Mouse (Mus musculus) forebrain, embryonic 11.5 days (tissue): ENCODE results near the gene Aacs. TPM values are rescaled to one million over a fixed set of nuclear protein-coding genes. Genes with fewer than 3 reads are reported as not detected.

Experiments used
- ATAC-seq: fragments of 200-750 bp; cut with Nextera tagmentation; replicated peaks from 2 replicates; pipeline ENCODE4 v1.8.0; 2017; ENCODE audit warnings: moderate TSS enrichment; ENCODE audit not compliant: low FRiP score
- DNase-seq: peaks from one replicate; pipeline ENCODE4 v3.0.0-alpha.2; 2017; ENCODE audit warnings: low spot score
- H3K27ac ChIP-seq: fragments of 300-500 bp; sonication (generic); 2 replicates; pipeline ENCODE4 v1.5.1; 2014; ENCODE audit warnings: low read depth, low read length
- H3K27me3 ChIP-seq: fragments of 300-500 bp; sonication (generic); 2 replicates; pipeline ENCODE4 v1.6.1; 2014; ENCODE audit warnings: mild to moderate bottlenecking, low read length, mixed read lengths; ENCODE audit not compliant: control insufficient read depth, insufficient read depth
- H3K36me3 ChIP-seq: fragments of 300-500 bp; sonication (generic); 2 replicates; pipeline ENCODE4 v1.6.1; 2014; ENCODE audit warnings: mild to moderate bottlenecking, low read length, moderate library complexity, mixed read lengths; ENCODE audit not compliant: control insufficient read depth, insufficient read depth
- H3K4me1 ChIP-seq: fragments of 300-500 bp; sonication (generic); replicated peaks from 2 replicates; pipeline ENCODE4 v1.6.1; 2014; ENCODE audit warnings: low read length, mixed read lengths; ENCODE audit not compliant: control insufficient read depth, insufficient read depth
- H3K4me2 ChIP-seq: fragments of 300-500 bp; sonication (generic); 2 replicates; pipeline ENCODE4 v1.6.1; 2014; ENCODE audit warnings: low read depth, mild to moderate bottlenecking, low read length, moderate library complexity, mixed read lengths; ENCODE audit not compliant: severe bottlenecking
- H3K4me3 ChIP-seq: fragments of 300-500 bp; sonication (generic); 2 replicates; pipeline ENCODE4 v1.5.1; 2014; ENCODE audit warnings: low read depth, low read length
- H3K9ac ChIP-seq: fragments of 300-500 bp; sonication (generic); 2 replicates; pipeline ENCODE4 v1.6.1; 2014; ENCODE audit warnings: low read length
- H3K9me3 ChIP-seq: fragments of 300-500 bp; sonication (generic); 2 replicates; pipeline ENCODE4 v1.6.1; 2016; ENCODE audit warnings: low read length, mixed read lengths; ENCODE audit not compliant: control insufficient read depth
- WGBS: fragments of 180-500 bp; shearing (Covaris S2); extraction: QIAGEN DNeasy Blood & Tissue Kit; methylation state at CpG from one replicate; pipeline ENCODE4 v1.1.7; 2014; 5-methylcytosine and 5-hydroxymethylcytosine counted together
- polyA plus RNA-seq: library from polyadenylated mRNA; unstranded; fragments of >200 nt; fragmentation: Nextera tagmentation; extraction: Ambion mirVana; gene quantifications from 2 replicates; pipeline ENCODE4 v1.2.1, GENCODE M21; 2014

Aacs gene
- polyA plus RNA-seq, 1 experiment from 2014 or later = 55.4 TPM

DNA sequence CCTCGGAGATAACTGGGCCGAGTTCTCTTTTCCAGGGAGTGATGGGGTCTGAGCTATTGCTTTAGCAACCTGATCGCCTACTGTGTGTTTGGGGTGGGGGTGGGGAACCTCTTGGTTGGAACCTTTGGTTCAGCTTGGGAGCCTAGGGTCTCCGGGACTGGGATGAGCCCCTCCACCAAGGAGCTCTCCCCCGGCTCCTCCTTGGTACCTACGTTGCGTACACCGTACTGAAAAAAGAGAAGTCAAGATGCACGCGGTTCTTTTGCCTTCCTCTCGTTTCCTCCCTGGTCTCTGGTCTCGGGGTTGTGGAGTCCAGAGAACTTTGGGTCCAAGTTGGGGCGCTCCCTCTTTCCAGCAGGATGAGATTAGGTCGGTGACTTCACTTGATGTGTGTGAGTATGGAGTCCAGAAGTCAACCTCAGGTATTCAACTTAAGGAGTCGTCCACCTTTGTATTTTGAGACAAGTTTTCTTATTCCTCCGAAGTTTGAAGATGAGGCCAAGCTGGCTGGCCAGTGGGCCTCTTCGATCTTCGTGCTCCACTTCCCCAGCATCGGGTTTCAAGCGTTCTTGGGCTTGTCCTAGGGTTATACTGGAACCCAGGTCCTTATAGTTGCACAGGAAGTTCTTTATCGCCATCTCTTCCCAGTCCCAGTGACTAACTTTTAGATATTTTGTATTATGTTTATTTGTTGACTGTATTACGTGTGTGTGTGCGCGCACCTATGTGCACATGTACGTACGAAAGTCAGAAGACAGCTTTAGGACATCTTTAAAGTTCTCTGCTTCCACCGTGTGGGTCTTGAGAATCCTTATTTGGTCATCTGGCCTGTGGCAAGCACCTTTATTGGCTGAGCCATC, 33.2 kb upstream of the Aacs start:
- H3K27ac ChIP-seq = no peak overlapping the region
- DNase-seq (no peak), ATAC-seq (peak; percentile 39; the same call in 1 of the 2 replicates)
- H3K36me3 ChIP-seq = no peaks in the 10 kb centered on the region
- peak overlapping the region; percentile 92 for H3K9ac ChIP-seq
- H3K27me3 ChIP-seq = no peaks in the 10 kb centered on the region
- 23% methylated on average over 27 of the region's 27 CpGs for WGBS
- peak overlapping the region; percentile 81 for H3K4me2 ChIP-seq
- H3K9me3 ChIP-seq = no peaks in the 10 kb centered on the region
- peak overlapping the region; percentile 72 for H3K4me3 ChIP-seq
- H3K4me1 ChIP-seq = peaks cover 9% of the 10 kb centered on the region; the same call in 1 of the 2 replicates

- no peak for ATAC-seq
- no peak overlapping the region for H3K27ac ChIP-seq
- WGBS = 89% methylated on average over 5 of the region's 5 CpGs
These were observed 32.3 kb upstream of the Aacs start for GRCm38 (mm10) chr5:125443335-125443734.

DNA sequence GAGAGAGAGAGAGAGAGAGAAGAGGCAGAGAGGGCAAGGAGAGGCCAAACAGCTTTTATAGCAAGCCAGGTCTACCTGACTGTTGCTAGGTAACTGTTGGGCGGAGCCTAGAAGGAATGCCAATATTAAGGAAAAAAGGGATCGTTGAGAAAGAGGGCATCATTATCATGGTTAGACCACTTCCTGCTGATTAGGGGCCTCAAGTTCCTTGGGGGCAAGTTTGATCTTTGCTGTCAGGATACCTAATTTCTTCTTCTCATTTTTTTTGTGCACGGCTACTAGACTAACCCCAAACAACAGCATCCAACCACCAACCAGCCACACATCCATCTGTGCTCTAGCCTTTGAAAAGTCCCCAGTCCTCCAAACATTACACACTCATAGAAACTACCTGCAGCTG, 31.7 kb upstream of the Aacs start:
- no peaks in the 10 kb centered on the region for H3K27me3 ChIP-seq
- H3K9ac ChIP-seq = no peak overlapping the region
- no peaks in the 10 kb centered on the region for H3K9me3 ChIP-seq
- 90% methylated on average over 3 of the region's 3 CpGs for WGBS
- ATAC-seq (no peak), DNase-seq (no peak)
- H3K36me3 ChIP-seq = no peaks in the 10 kb centered on the region
- H3K4me3 ChIP-seq = no peak overlapping the region
- no peak overlapping the region for H3K4me2 ChIP-seq
- H3K4me1 ChIP-seq = peaks cover 9% of the 10 kb centered on the region; the same call in 1 of the 2 replicates
- no peak overlapping the region for H3K27ac ChIP-seq

More at GRCm38 (mm10) chr5:125443335-125443734, 32.3 kb upstream of the Aacs start:
- no peak overlapping the region for H3K9ac ChIP-seq
- DNase-seq = no peak
- H3K4me1 ChIP-seq = peaks cover 9% of the 10 kb centered on the region; the same call in 1 of the 2 replicates
- H3K4me2 ChIP-seq = no peak overlapping the region
- H3K9me3 ChIP-seq = no peaks in the 10 kb centered on the region
- H3K4me3 ChIP-seq = no peak overlapping the region
- no peaks in the 10 kb centered on the region for H3K36me3 ChIP-seq
- H3K27me3 ChIP-seq = no peaks in the 10 kb centered on the region

GRCm38 (mm10) chr5:125444554-125444953, 31.1 kb upstream of the Aacs start:
- no peaks in the 10 kb centered on the region for H3K9me3 ChIP-seq
- H3K36me3 ChIP-seq = no peaks in the 10 kb centered on the region
- WGBS = 87% methylated on average over 4 of the region's 4 CpGs
- ATAC-seq (no peak), DNase-seq (no peak)
- H3K4me2 ChIP-seq = no peak overlapping the region
- H3K27me3 ChIP-seq = no peaks in the 10 kb centered on the region
- no peak overlapping the region for H3K4me3 ChIP-seq
- H3K4me1 ChIP-seq = peaks cover 9% of the 10 kb centered on the region; the same call in 1 of the 2 replicates
- no peak overlapping the region for H3K9ac ChIP-seq
- no peak overlapping the region for H3K27ac ChIP-seq

- Histone ChIP-seq H3K4me1 (peaks cover 9% of the 10 kb centered on the region; the same call in 1 of the 2 replicates), H3K27ac (no peak overlapping the region), H3K9me3 (no peaks in the 10 kb centered on the region), H3K4me2 (no peak overlapping the region), H3K4me3 (no peak overlapping the region), H3K9ac (no peak overlapping the region), H3K27me3 (no peaks in the 10 kb centered on the region), H3K36me3 (no peaks in the 10 kb centered on the region)
- DNase-seq = no peak
- no peak for ATAC-seq
- WGBS = 88% methylated on average over 7 of the region's 7 CpGs
These were observed 29.3 kb upstream of the Aacs start for GRCm38 (mm10) chr5:125446344-125446743.

DNA sequence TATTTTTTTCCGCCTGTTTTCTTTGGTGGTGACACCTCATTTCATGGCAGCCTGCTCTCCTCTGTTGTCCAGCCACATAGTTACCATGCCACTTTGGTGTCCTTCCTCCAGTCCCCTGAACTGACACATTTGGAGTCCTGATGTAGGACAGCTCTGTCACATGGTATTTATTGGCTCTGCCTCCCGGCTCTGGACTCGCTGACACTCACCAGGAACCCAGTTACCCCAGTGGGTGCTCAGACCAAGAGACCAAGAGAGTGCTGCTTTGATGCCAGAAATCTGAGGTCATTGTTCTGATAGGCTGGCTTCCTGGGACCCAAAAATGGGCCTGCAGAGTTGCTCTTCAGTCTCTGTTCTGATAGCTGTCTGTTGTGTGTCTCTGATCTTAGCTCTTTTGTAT, 27.6 kb upstream of the Aacs start:
- ATAC-seq (no peak), DNase-seq (no peak)
- WGBS = 84% methylated on average over 3 of the region's 3 CpGs

GRCm38 (mm10) chr5:125448631-125449030, 27.0 kb upstream of the Aacs start:
- DNase-seq (no peak), ATAC-seq (no peak)
- H3K9me3 ChIP-seq = no peaks in the 10 kb centered on the region
- no peaks in the 10 kb centered on the region for H3K36me3 ChIP-seq
- no peak overlapping the region for H3K9ac ChIP-seq
- no peak overlapping the region for H3K27ac ChIP-seq
- H3K4me3 ChIP-seq = no peak overlapping the region
- 0 out of 2 replicates have a peak, but pooled peaks cover under 1% of the 10 kb centered on the region for H3K4me1 ChIP-seq
- H3K4me2 ChIP-seq = no peak overlapping the region
- no peaks in the 10 kb centered on the region for H3K27me3 ChIP-seq
- 96% methylated on average over 4 of the region's 4 CpGs for WGBS

More for the DNA sequence above, 27.6 kb upstream of the Aacs start:
- H3K27me3 ChIP-seq = no peaks in the 10 kb centered on the region
- 0 out of 2 replicates have a peak, but pooled peaks cover 2% of the 10 kb centered on the region for H3K4me1 ChIP-seq
- no peak overlapping the region for H3K27ac ChIP-seq
- no peak overlapping the region for H3K4me3 ChIP-seq
- no peaks in the 10 kb centered on the region for H3K36me3 ChIP-seq
- H3K4me2 ChIP-seq = no peak overlapping the region
- no peaks in the 10 kb centered on the region for H3K9me3 ChIP-seq
- H3K9ac ChIP-seq = no peak overlapping the region

DNA sequence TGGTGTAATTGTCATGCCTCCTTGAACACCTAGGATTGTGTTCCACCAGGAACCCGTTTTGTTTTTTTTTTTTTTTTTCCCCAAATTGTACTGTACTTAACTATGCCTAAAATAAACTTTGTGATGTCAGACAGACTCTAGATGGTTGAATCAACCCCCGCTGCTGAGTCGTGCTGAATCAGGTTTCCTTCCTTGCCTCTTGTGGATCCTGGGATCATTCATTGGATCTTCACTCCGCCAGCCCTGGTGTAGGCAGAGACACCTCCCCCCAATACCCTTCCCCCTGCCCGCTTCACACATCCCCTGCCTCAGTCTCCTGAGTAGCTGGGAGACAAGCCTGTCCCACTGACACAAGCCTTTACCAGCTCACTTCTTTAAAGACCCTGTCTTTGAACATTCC, 26.3 kb upstream of the Aacs start:
- Histone ChIP-seq H3K27me3 (no peaks in the 10 kb centered on the region), H3K4me1 (no peaks in the 10 kb centered on the region), H3K36me3 (no peaks in the 10 kb centered on the region; the same call in 1 of the 2 replicates), H3K4me3 (no peak overlapping the region), H3K9me3 (no peaks in the 10 kb centered on the region), H3K27ac (no peak overlapping the region), H3K4me2 (no peak overlapping the region), H3K9ac (no peak overlapping the region)
- DNase-seq = no peak
- WGBS = 89% methylated on average over 5 of the region's 5 CpGs
- ATAC-seq = no peak
